Mouse (Mus musculus) heart, embryonic 15.5 days (tissue): ENCODE results near the gene Prex1. TPM values are rescaled to one million over a fixed set of nuclear protein-coding genes. Genes with fewer than 3 reads are reported as not detected.
A peak's percentile ranks its signal among the peaks of the same experiment; 100 is the strongest.

Experiments used
- ATAC-seq: fragments of 200-750 bp; cut with Nextera tagmentation; replicated peaks from 2 replicates; pipeline ENCODE4 v1.8.0; 2017; ENCODE audit warnings: low read depth, moderate TSS enrichment; ENCODE audit not compliant: insufficient number of reproducible peaks, insufficient read depth, low FRiP score
- H3K27ac ChIP-seq: fragments of 300-500 bp; sonication (generic); 2 replicates; pipeline ENCODE4 v1.5.1; 2015; ENCODE audit warnings: mild to moderate bottlenecking, inconsistent platforms
- H3K27me3 ChIP-seq: fragments of 300-500 bp; sonication (generic); 2 replicates; pipeline ENCODE4 v1.6.1; 2015; ENCODE audit warnings: inconsistent platforms
- H3K36me3 ChIP-seq: fragments of 300-500 bp; sonication (generic); 2 replicates; pipeline ENCODE4 v1.6.1; 2015; ENCODE audit warnings: mild to moderate bottlenecking, inconsistent platforms
- H3K4me1 ChIP-seq: fragments of 300-500 bp; sonication (generic); replicated peaks from 2 replicates; pipeline ENCODE4 v1.6.1; 2015; ENCODE audit warnings: inconsistent platforms
- H3K4me2 ChIP-seq: fragments of 300-500 bp; sonication (generic); 2 replicates; pipeline ENCODE4 v1.6.1; 2015; ENCODE audit warnings: inconsistent platforms, mild to moderate bottlenecking, moderate library complexity
- H3K4me3 ChIP-seq: fragments of 300-500 bp; sonication (generic); 2 replicates; pipeline ENCODE4 v1.5.1; 2015; ENCODE audit warnings: mild to moderate bottlenecking, inconsistent platforms
- H3K9ac ChIP-seq: fragments of 300-500 bp; sonication (generic); 2 replicates; pipeline ENCODE4 v1.6.1; 2015; ENCODE audit warnings: mild to moderate bottlenecking, inconsistent platforms
- H3K9me3 ChIP-seq: fragments of 300-500 bp; sonication (generic); replicated peaks from 2 replicates; pipeline ENCODE4 v1.6.1; 2016; ENCODE audit warnings: inconsistent platforms
- WGBS: fragments of 180-500 bp; shearing (Covaris S2); methylation state at CpG from one replicate; pipeline ENCODE4 v1.1.7; 2015; ENCODE audit warnings: mixed read lengths; 5-methylcytosine and 5-hydroxymethylcytosine counted together
- polyA plus RNA-seq: library from polyadenylated mRNA; unstranded; fragments of >200 nt; fragmentation: Nextera tagmentation; extraction: Ambion mirVana; gene quantifications from 2 replicates; pipeline ENCODE4 v1.2.1, GENCODE M21; 2015

The Prex1 gene
- polyA plus RNA-seq, 1 experiment from 2014 or later = 6.1 TPM

GRCm38 (mm10) chr2:166615338-166616075, 98.1 kb downstream of the Prex1 start:
- no peak overlapping the region for H3K4me2 ChIP-seq
- no peak overlapping the region for H3K4me3 ChIP-seq
- H3K36me3 ChIP-seq = no peaks in the 10 kb centered on the region
- no peak overlapping the region for H3K9ac ChIP-seq
- no peaks in the 10 kb centered on the region for H3K9me3 ChIP-seq
- H3K27ac ChIP-seq = no peak overlapping the region
- no peak for ATAC-seq
- no peaks in the 10 kb centered on the region for H3K27me3 ChIP-seq
- peaks cover 13% of the 10 kb centered on the region for H3K4me1 ChIP-seq
- 69% methylated on average over 2 of the region's 2 CpGs for WGBS

- Histone ChIP-seq H3K4me2 (no peak overlapping the region), H3K36me3 (no peaks in the 10 kb centered on the region), H3K4me1 (peaks cover 30% of the 10 kb centered on the region), H3K27ac (no peak overlapping the region), H3K4me3 (no peak overlapping the region), H3K9ac (no peak overlapping the region), H3K27me3 (no peaks in the 10 kb centered on the region), H3K9me3 (no peaks in the 10 kb centered on the region)
- WGBS = 85% methylated on average over 5 of the region's 5 CpGs
- no peak for ATAC-seq
These were observed 103.4 kb downstream of the Prex1 start for GRCm38 (mm10) chr2:166610271-166610670.

GRCm38 (mm10) chr2:166608509-166608908, 105.1 kb downstream of the Prex1 start:
- Histone ChIP-seq H3K9ac (no peak overlapping the region), H3K4me3 (no peak overlapping the region), H3K36me3 (no peaks in the 10 kb centered on the region), H3K27ac (peak overlapping the region; percentile 28), H3K4me1 (peaks cover 34% of the 10 kb centered on the region), H3K27me3 (no peaks in the 10 kb centered on the region), H3K4me2 (no peak overlapping the region), H3K9me3 (no peaks in the 10 kb centered on the region)
- peak; percentile 29; the same call in 1 of the 2 replicates for ATAC-seq
- 29% methylated on average over 8 of the region's 8 CpGs for WGBS

- H3K4me2 ChIP-seq = no peak overlapping the region
- H3K9me3 ChIP-seq = no peaks in the 10 kb centered on the region
- no peak overlapping the region for H3K4me3 ChIP-seq
- WGBS = 86% methylated on average over 17 of the region's 17 CpGs
- no peak overlapping the region for H3K27ac ChIP-seq
- ATAC-seq = no peak
- H3K4me1 ChIP-seq = peaks cover 34% of the 10 kb centered on the region
- no peaks in the 10 kb centered on the region for H3K27me3 ChIP-seq
- no peak overlapping the region for H3K9ac ChIP-seq
- H3K36me3 ChIP-seq = no peaks in the 10 kb centered on the region
These were observed 107.0 kb downstream of the Prex1 start for GRCm38 (mm10) chr2:166606481-166607245.

- Histone ChIP-seq H3K36me3 (no peaks in the 10 kb centered on the region), H3K9me3 (no peaks in the 10 kb centered on the region), H3K4me2 (no peak overlapping the region), H3K9ac (no peak overlapping the region), H3K4me1 (peaks cover 34% of the 10 kb centered on the region), H3K27me3 (no peaks in the 10 kb centered on the region), H3K4me3 (no peak overlapping the region), H3K27ac (peak overlapping the region; percentile 62; the same call in 1 of the 2 replicates)
- no peak for ATAC-seq
- WGBS = 53% methylated on average over 6 of the region's 6 CpGs
These were observed 107.6 kb downstream of the Prex1 start for GRCm38 (mm10) chr2:166606053-166606452.

- Histone ChIP-seq H3K9me3 (no peaks in the 10 kb centered on the region), H3K4me3 (no peak overlapping the region), H3K4me2 (peak overlapping the region; percentile 40), H3K4me1 (peaks cover 34% of the 10 kb centered on the region), H3K27ac (peak overlapping the region; percentile 62), H3K36me3 (no peaks in the 10 kb centered on the region), H3K9ac (no peak overlapping the region; the same call in 1 of the 2 replicates), H3K27me3 (no peaks in the 10 kb centered on the region)
- 0 out of 2 replicates have a peak, but pooled peaks have one; percentile 45 for ATAC-seq
- 39% methylated on average over 12 of the region's 12 CpGs for WGBS
These were observed 108.3 kb downstream of the Prex1 start for GRCm38 (mm10) chr2:166605164-166605831.

GRCm38 (mm10) chr2:166602948-166603347, 110.7 kb downstream of the Prex1 start:
- no peak for ATAC-seq
- Histone ChIP-seq H3K9ac (no peak overlapping the region), H3K4me3 (no peak overlapping the region), H3K9me3 (no peaks in the 10 kb centered on the region), H3K4me1 (peaks cover 23% of the 10 kb centered on the region), H3K4me2 (no peak overlapping the region), H3K27me3 (no peaks in the 10 kb centered on the region), H3K27ac (no peak overlapping the region), H3K36me3 (no peaks in the 10 kb centered on the region)
- 92% methylated on average over 3 of the region's 3 CpGs for WGBS

GRCm38 (mm10) chr2:166601420-166601819, 112.2 kb downstream of the Prex1 start:
- Histone ChIP-seq H3K27ac (no peak overlapping the region), H3K4me2 (no peak overlapping the region), H3K36me3 (no peaks in the 10 kb centered on the region), H3K27me3 (no peaks in the 10 kb centered on the region), H3K4me3 (no peak overlapping the region), H3K9me3 (no peaks in the 10 kb centered on the region), H3K9ac (no peak overlapping the region), H3K4me1 (peaks cover 19% of the 10 kb centered on the region)
- ATAC-seq = no peak
- 89% methylated on average over 18 of the region's 18 CpGs for WGBS

- no peaks in the 10 kb centered on the region for H3K27me3 ChIP-seq
- H3K9ac ChIP-seq = no peak overlapping the region
- no peak overlapping the region for H3K4me2 ChIP-seq
- no peak overlapping the region for H3K4me3 ChIP-seq
- no peaks in the 10 kb centered on the region for H3K36me3 ChIP-seq
- WGBS = 83% methylated on average over 12 of the region's 12 CpGs
- H3K27ac ChIP-seq = no peak overlapping the region
- H3K4me1 ChIP-seq = no peaks in the 10 kb centered on the region
- no peaks in the 10 kb centered on the region for H3K9me3 ChIP-seq
- no peak for ATAC-seq
These were observed 115.0 kb downstream of the Prex1 start for GRCm38 (mm10) chr2:166598453-166599155.

- no peak overlapping the region for H3K9ac ChIP-seq
- no peak overlapping the region for H3K4me3 ChIP-seq
- no peaks in the 10 kb centered on the region for H3K36me3 ChIP-seq
- H3K27me3 ChIP-seq = 0 out of 2 replicates have a peak, but pooled peaks cover 4% of the 10 kb centered on the region
- H3K9me3 ChIP-seq = no peaks in the 10 kb centered on the region
- H3K4me2 ChIP-seq = no peak overlapping the region
- no peak for ATAC-seq
- no peaks in the 10 kb centered on the region for H3K4me1 ChIP-seq
- WGBS = 70% methylated on average over 6 of the region's 6 CpGs
- H3K27ac ChIP-seq = no peak overlapping the region
These were observed 115.9 kb downstream of the Prex1 start for GRCm38 (mm10) chr2:166597763-166598162.
